Mouse (Mus musculus) testis, adult 2 months (tissue): Measurements from ENCODE around the gene Olfr9.

Experiments
- CTCF ChIP-seq: fragments of 200-500 bp; IDR thresholded peaks from 2 replicates; pipeline ENCODE4 v1.5.1; 2012; ENCODE audit warnings: low read depth, mild to moderate bottlenecking, inconsistent platforms, low read length, moderate library complexity; ENCODE audit not compliant: control insufficient read depth, insufficient read depth, insufficient replicate concordance
- POLR2A ChIP-seq: fragments of 200-500 bp; IDR thresholded peaks from 2 replicates; pipeline ENCODE4 v1.6.1; 2012; ENCODE audit warnings: low read depth, mild to moderate bottlenecking, inconsistent platforms, low read length, moderate library complexity; ENCODE audit not compliant: control insufficient read depth

DNA sequence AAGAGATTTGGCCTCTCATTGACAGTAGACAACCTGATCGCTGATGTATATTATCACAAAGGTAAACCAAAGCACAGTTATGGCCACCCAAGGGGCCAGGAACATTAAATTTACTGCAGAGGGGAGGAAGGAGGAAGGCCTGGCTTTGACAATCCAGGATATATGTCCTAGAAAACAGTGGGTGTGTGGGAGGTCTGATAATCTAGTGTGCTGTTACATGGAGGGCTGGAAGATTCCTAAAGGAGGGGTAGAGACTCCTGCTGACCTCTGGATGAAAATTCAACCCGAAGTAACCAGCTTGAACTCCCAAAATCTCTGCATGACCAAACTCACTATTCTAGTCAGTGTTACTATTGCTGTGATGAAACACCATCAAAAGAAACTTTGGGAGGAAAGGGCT is 39.1 kb downstream of the Olfr9 start:
- no peak for TF ChIP-seq POLR2A
- no peak for TF ChIP-seq CTCF
